Mouse (Mus musculus) myocyte (in vitro differentiated cells): ENCODE data around the gene Ndufaf7.

Experiments
- CEBPB ChIP-seq: IDR thresholded peaks from 2 replicates; pipeline ENCODE4 v1.6.1; 2011; ENCODE audit warnings: mild to moderate bottlenecking, moderate library complexity; ENCODE audit not compliant: poor library complexity, insufficient read depth, severe bottlenecking
- E2F4 ChIP-seq: IDR thresholded peaks from one replicate; pipeline ENCODE4 v1.6.1; 2011; ENCODE audit warnings: mild to moderate bottlenecking, control low read depth, moderate library complexity; ENCODE audit not compliant: insufficient read depth
- MAX ChIP-seq: IDR thresholded peaks from one replicate; pipeline ENCODE4 v1.6.1; 2011; ENCODE audit warnings: low read depth, mild to moderate bottlenecking, control low read depth
- MYOD1 ChIP-seq, 3 experiments: IDR thresholded peaks; one replicate each; pipeline ENCODE4 v1.6.1; 2011; ENCODE audit warnings: control low read depth in 2 of 3, low read depth in 2 of 3, mild to moderate bottlenecking in 2 of 3, moderate library complexity in 1 of 3; ENCODE audit not compliant: insufficient read length in 2 of 3, control insufficient read depth in 1 of 3
- MYOG ChIP-seq, 3 experiments: IDR thresholded peaks; one replicate each; pipeline ENCODE4 v1.6.1; 2011; ENCODE audit warnings: control low read depth in 2 of 3, low read depth in 2 of 3, mild to moderate bottlenecking in 2 of 3; ENCODE audit not compliant: insufficient read length in 2 of 3, control insufficient read depth in 1 of 3, insufficient read depth in 1 of 3
- POLR2A ChIP-seq: IDR thresholded peaks from one replicate; pipeline ENCODE4 v1.6.1; 2011; ENCODE audit warnings: low read depth, mild to moderate bottlenecking, control low read depth, moderate library complexity; ENCODE audit not compliant: insufficient read length
- POLR2AphosphoS2 ChIP-seq: IDR thresholded peaks from one replicate; pipeline ENCODE4 v1.6.1; 2011; ENCODE audit warnings: low read depth, control low read depth; ENCODE audit not compliant: insufficient read length
- REST ChIP-seq: IDR thresholded peaks from one replicate; pipeline ENCODE4 v1.6.1; 2011; ENCODE audit warnings: mild to moderate bottlenecking, control low read depth, moderate library complexity; ENCODE audit not compliant: insufficient read depth, insufficient read length
- TCF12 ChIP-seq: IDR thresholded peaks from one replicate; pipeline ENCODE4 v1.6.1; 2011; ENCODE audit warnings: mild to moderate bottlenecking, control low read depth; ENCODE audit not compliant: poor library complexity, insufficient read depth, severe bottlenecking
- TCF3 ChIP-seq: IDR thresholded peaks from one replicate; pipeline ENCODE4 v1.6.1; 2011; ENCODE audit warnings: low read depth, control low read depth; ENCODE audit not compliant: insufficient read length
- USF1 ChIP-seq: IDR thresholded peaks from one replicate; pipeline ENCODE4 v1.6.1; 2011; ENCODE audit warnings: low read depth, mild to moderate bottlenecking, control low read depth, moderate library complexity

DNA sequence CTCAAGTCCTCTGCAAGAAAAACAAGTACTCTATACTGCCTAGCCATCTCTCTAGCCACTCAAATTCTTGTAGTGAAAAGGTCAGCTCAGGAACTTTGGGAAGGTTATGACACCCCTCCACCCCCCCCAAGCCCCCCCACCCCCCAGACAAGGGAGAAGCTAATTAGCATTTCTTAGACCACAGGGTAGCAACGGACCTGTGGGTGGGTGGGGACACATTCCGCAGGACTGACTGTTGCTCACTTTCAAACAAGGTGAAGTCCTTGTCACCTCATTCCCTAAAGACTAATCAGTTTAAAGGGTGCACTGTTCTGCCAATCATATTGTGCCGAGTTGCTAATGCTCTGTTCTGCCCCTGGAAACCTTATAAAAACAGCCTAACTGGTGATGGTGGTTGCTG is 23.0 kb upstream of the Ndufaf7 start:
- TF ChIP-seq TCF12 (no peak), POLR2A (no peak), POLR2AphosphoS2 (no peak), MYOG (IDR thresholded peaks at IDR 0.05; ENCODE audit: control insufficient read depth in 1 of 3, insufficient read depth in 1 of 3, insufficient read length in 2 of 3, low read depth in 2 of 3) (no peak), USF1 (no peak), MAX (no peak), E2F4 (no peak), CEBPB (no peak), MYOD1 (IDR thresholded peaks at IDR 0.05; ENCODE audit: control insufficient read depth in 1 of 3, insufficient read length in 2 of 3, low read depth in 2 of 3) (no peak), REST (no peak), TCF3 (no peak)
